Mouse (Mus musculus): Measurements from ENCODE around the gene Tnni3k. TPM values are rescaled to one million over a fixed set of nuclear protein-coding genes. Genes with fewer than 3 reads are reported as not detected.
"Not testable (repeated sequence)": the region's sequence is repeated elsewhere in the genome, so short reads cannot be mapped to it uniquely, and the experiment has no call there.

Tnni3k gene
- polyA plus RNA-seq, 1 experiment, result 0.31 TPM

- no peak for TF ChIP-seq POLR2A (IDR thresholded peaks at IDR 0.05; ENCODE audit: extremely low read depth, insufficient read depth, low read length)
- no peak for TF ChIP-seq CTCF (IDR thresholded peaks at IDR 0.05; ENCODE audit: extremely low read depth, insufficient read depth, low read length)
- Histone ChIP-seq H3K4me1 (ENCODE audit: control insufficient read depth, insufficient read depth, low read length) (no peaks in the 10 kb centered on the region), H3K4me3 (ENCODE audit: insufficient read depth, low read length) (no peak overlapping the region), H3K27ac (ENCODE audit: insufficient read depth, low read length) (no peak overlapping the region)
Measured at GRCm38 (mm10) chr3:154859721-154860120, 195.5 kb downstream of the Tnni3k start.

DNA sequence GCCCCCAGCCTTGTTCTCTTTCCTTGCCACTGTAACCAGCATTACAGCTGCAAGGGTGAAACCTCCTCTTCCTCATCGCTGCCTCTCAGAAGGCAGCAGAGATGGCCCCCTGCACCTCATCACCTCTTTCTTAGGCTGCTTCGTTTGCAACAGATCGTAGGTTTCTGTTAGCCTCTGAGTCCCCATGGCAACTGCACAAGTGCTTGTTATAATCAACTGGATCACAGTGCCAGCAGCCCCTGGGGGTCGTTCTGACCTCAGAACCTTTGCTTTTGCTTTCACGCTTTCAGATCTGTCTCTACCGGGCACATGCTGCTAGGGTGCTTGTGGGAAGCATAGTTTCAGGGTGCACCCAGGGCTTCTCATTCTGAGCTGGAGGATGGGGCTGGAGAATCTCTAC is 201.9 kb downstream of the Tnni3k start:
- Histone ChIP-seq H3K27ac (ENCODE audit: insufficient read depth, low read length) (no peak overlapping the region), H3K4me3 (ENCODE audit: insufficient read depth, low read length) (no peak overlapping the region), H3K4me1 (ENCODE audit: control insufficient read depth, insufficient read depth, low read length) (0 out of 2 replicates have a peak, but pooled peaks cover 2% of the 10 kb centered on the region)
- TF ChIP-seq POLR2A (IDR thresholded peaks at IDR 0.05; ENCODE audit: extremely low read depth, insufficient read depth, low read length) (no peak), CTCF (IDR thresholded peaks at IDR 0.05; ENCODE audit: extremely low read depth, insufficient read depth, low read length) (no peak)

DNA sequence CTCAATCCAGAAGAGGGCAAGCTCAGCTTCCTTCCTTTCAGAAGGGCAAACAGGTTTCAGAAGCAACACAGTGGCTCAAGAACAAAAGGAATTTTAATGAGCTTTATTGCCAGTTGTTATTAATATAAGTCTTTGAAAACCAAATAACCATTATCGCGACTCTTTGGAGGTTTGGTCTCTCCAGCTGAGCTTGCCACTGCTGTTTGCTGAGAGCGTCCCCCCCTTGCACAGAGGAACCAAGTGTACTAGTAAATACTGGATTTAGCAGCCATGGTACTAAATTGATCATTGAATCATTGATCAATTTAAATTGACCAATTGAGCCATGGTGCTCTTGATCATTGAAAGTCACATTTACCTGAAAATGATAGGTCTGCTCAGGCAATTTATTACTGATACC is 202.9 kb downstream of the Tnni3k start:
- Histone ChIP-seq H3K27ac (ENCODE audit: insufficient read depth, low read length) (no peak overlapping the region), H3K4me3 (ENCODE audit: insufficient read depth, low read length) (no peak overlapping the region), H3K4me1 (ENCODE audit: control insufficient read depth, insufficient read depth, low read length) (0 out of 2 replicates have a peak, but pooled peaks cover 2% of the 10 kb centered on the region)
- no peak for TF ChIP-seq CTCF (IDR thresholded peaks at IDR 0.05; ENCODE audit: extremely low read depth, insufficient read depth, low read length)
- no peak for TF ChIP-seq POLR2A (IDR thresholded peaks at IDR 0.05; ENCODE audit: extremely low read depth, insufficient read depth, low read length)

DNA sequence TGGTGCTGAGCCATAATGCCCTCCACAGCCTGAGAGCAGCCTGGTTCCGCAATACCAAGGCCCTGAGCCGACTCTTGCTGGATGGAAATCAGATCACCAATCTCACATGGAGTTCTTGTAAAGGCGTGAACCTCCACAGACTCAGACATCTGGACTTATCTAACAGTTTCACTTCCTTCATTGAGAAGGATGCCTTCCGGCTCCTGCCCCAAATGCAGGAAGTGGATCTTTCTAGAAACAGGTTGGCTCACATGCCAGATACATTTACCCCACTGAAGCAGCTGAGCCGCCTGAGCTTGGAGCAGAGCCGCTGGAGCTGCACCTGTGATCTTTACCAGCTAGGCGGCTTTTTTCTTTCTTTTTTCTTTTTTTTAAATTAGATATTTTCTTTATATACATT is 213.0 kb downstream of the Tnni3k start:
- no peak overlapping the region for H3K4me3 ChIP-seq (ENCODE audit: insufficient read depth, low read length)
- no peaks in the 10 kb centered on the region for H3K4me1 ChIP-seq (ENCODE audit: control insufficient read depth, insufficient read depth, low read length)
- H3K27ac ChIP-seq (ENCODE audit: insufficient read depth, low read length), result no peak overlapping the region
- no peak for TF ChIP-seq CTCF (IDR thresholded peaks at IDR 0.05; ENCODE audit: extremely low read depth, insufficient read depth, low read length)
- no peak for TF ChIP-seq POLR2A (IDR thresholded peaks at IDR 0.05; ENCODE audit: extremely low read depth, insufficient read depth, low read length)

DNA sequence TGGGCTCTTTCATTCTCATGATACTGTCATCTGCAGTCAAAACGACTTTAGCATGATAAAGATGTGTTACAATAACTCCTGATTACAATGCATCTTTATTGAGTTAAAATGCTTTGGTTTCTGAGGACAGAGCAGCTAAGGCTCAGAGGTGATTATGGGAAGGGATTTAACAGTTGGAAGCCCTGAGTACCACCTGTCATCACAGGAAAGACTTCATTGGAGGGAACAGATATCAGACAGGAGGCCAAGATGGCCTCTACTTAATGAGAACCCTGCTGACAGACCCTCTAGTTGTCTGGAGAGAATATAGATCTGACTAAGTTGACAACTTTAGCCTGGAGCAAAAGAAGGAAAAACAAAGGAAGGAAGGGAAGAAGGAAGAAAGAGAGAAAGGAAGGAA is 214.1 kb downstream of the Tnni3k start:
- TF ChIP-seq POLR2A (IDR thresholded peaks at IDR 0.05; ENCODE audit: extremely low read depth, insufficient read depth, low read length) (no peak), CTCF (IDR thresholded peaks at IDR 0.05; ENCODE audit: extremely low read depth, insufficient read depth, low read length) (no peak)
- Histone ChIP-seq H3K27ac (ENCODE audit: insufficient read depth, low read length) (no peak overlapping the region), H3K4me1 (ENCODE audit: control insufficient read depth, insufficient read depth, low read length) (no peaks in the 10 kb centered on the region), H3K4me3 (ENCODE audit: insufficient read depth, low read length) (no peak overlapping the region)

DNA sequence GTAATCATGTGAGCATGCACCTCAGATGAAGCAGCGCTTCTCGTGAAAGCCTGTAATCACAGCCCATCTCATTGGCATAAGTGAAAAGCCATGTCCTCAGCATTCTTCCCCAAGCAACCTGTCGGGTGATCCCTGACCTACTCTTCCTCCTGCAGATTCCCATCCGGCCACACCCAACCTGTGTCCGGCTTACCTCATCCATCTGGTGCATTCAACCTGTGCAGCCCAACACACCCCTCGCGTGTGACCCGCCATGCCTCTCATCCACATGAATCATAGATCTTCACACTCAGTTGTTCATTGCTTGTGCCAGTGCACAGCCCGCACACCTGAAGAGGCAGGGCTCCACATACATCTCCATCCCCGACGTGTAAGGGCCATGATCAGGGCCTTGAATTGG is 217.3 kb downstream of the Tnni3k start:
- H3K4me1 ChIP-seq (ENCODE audit: control insufficient read depth, insufficient read depth, low read length), result no peaks in the 10 kb centered on the region; the same call in 1 of the 2 replicates
- no peak overlapping the region for H3K27ac ChIP-seq (ENCODE audit: insufficient read depth, low read length)
- TF ChIP-seq CTCF (IDR thresholded peaks at IDR 0.05; ENCODE audit: extremely low read depth, insufficient read depth, low read length), result no peak
- TF ChIP-seq POLR2A (IDR thresholded peaks at IDR 0.05; ENCODE audit: extremely low read depth, insufficient read depth, low read length), result no peak
- H3K4me3 ChIP-seq (ENCODE audit: insufficient read depth, low read length), result no peak overlapping the region

- no peak overlapping the region for H3K27ac ChIP-seq (ENCODE audit: insufficient read depth, low read length)
- TF ChIP-seq CTCF (IDR thresholded peaks at IDR 0.05; ENCODE audit: extremely low read depth, insufficient read depth, low read length), result no peak
- TF ChIP-seq POLR2A (IDR thresholded peaks at IDR 0.05; ENCODE audit: extremely low read depth, insufficient read depth, low read length), result no peak
- no peak overlapping the region for H3K4me3 ChIP-seq (ENCODE audit: insufficient read depth, low read length)
- H3K4me1 ChIP-seq (ENCODE audit: control insufficient read depth, insufficient read depth, low read length), result no peaks in the 10 kb centered on the region; the same call in 1 of the 2 replicates
Measured at GRCm38 (mm10) chr3:154836137-154836536, 219.1 kb downstream of the Tnni3k start.

- Histone ChIP-seq H3K4me3 (ENCODE audit: insufficient read depth, low read length) (no peak overlapping the region), H3K27ac (ENCODE audit: insufficient read depth, low read length) (no peak overlapping the region), H3K4me1 (ENCODE audit: control insufficient read depth, insufficient read depth, low read length) (no peaks in the 10 kb centered on the region; the same call in 1 of the 2 replicates)
- TF ChIP-seq CTCF (IDR thresholded peaks at IDR 0.05; ENCODE audit: extremely low read depth, insufficient read depth, low read length) (no peak), POLR2A (IDR thresholded peaks at IDR 0.05; ENCODE audit: extremely low read depth, insufficient read depth, low read length) (no peak)
Measured at GRCm38 (mm10) chr3:154834373-154834772, 220.8 kb downstream of the Tnni3k start.

DNA sequence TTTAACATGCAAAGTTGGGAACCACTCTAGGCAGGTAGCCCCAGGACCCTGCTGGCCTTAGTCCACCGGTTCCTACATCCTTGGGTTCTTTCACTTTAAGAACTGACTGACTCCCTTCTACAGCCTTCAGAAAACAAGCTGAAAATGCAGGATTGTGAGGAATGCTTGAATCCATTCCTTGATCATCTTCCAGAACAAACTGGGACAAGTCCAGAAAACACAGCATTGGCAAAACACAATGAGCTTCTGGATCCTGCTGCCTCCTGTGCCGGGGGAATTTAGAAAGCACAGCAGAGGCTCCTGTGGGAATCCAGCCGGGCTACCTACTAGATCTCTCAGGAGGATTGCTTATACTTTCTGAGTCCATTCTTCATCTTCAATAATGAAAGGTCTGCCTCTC is 229.5 kb downstream of the Tnni3k start:
- Histone ChIP-seq H3K27ac (ENCODE audit: insufficient read depth, low read length) (peak overlapping the region; percentile 4; the same call in 1 of the 2 replicates), H3K4me3 (ENCODE audit: insufficient read depth, low read length) (no peak overlapping the region), H3K4me1 (ENCODE audit: control insufficient read depth, insufficient read depth, low read length) (peaks cover 3% of the 10 kb centered on the region; the same call in 1 of the 2 replicates)
- TF ChIP-seq POLR2A (IDR thresholded peaks at IDR 0.05; ENCODE audit: extremely low read depth, insufficient read depth, low read length) (no peak), CTCF (IDR thresholded peaks at IDR 0.05; ENCODE audit: extremely low read depth, insufficient read depth, low read length) (no peak)

- H3K4me3 ChIP-seq (ENCODE audit: insufficient read depth, low read length), result no peak overlapping the region
- H3K27ac ChIP-seq (ENCODE audit: insufficient read depth, low read length), result 0 out of 2 replicates have a peak overlapping the region, but pooled peaks have one; percentile 37
- TF ChIP-seq POLR2A (IDR thresholded peaks at IDR 0.05; ENCODE audit: extremely low read depth, insufficient read depth, low read length), result no peak
- TF ChIP-seq CTCF (IDR thresholded peaks at IDR 0.05; ENCODE audit: extremely low read depth, insufficient read depth, low read length), result no peak
- H3K4me1 ChIP-seq (ENCODE audit: control insufficient read depth, insufficient read depth, low read length), result peaks cover 3% of the 10 kb centered on the region; the same call in 1 of the 2 replicates
Measured at GRCm38 (mm10) chr3:154824713-154825112, 230.5 kb downstream of the Tnni3k start.

GRCm38 (mm10) chr3:154819684-154820083 is 235.5 kb downstream of the Tnni3k start:
- not testable (repeated sequence) for H3K4me1 ChIP-seq (ENCODE audit: control insufficient read depth, insufficient read depth, low read length); H3K4me3 ChIP-seq (ENCODE audit: insufficient read depth, low read length); H3K27ac ChIP-seq (ENCODE audit: insufficient read depth, low read length)

Data from cortical plate, adult 2 months (tissue).